Mouse (Mus musculus): Measurements from ENCODE around the gene Cybrd1. TPM values are rescaled to one million over a fixed set of nuclear protein-coding genes. Genes with fewer than 3 reads are reported as not detected.

The Cybrd1 gene
- polyA plus RNA-seq, 1 experiment from 2014 or later, result 7.8 TPM

- WGBS, result 77% methylated on average over 16 of the region's 16 CpGs
- Histone ChIP-seq H3K27ac (no peak overlapping the region), H3K4me2 (no peak overlapping the region), H3K4me1 (no peaks in the 10 kb centered on the region), H3K36me3 (no peaks in the 10 kb centered on the region), H3K4me3 (replicated peaks) (no peak overlapping the region), H3K9me3 (no peaks in the 10 kb centered on the region), H3K27me3 (replicated peaks) (no peaks in the 10 kb centered on the region), H3K9ac (no peak overlapping the region)
- no peak for ATAC-seq (ENCODE audit: insufficient read depth, low FRiP score, low read depth)
These were observed 42.0 kb downstream of the Cybrd1 start for GRCm38 (mm10) chr2:71159576-71160306.

GRCm38 (mm10) chr2:71160307-71160861 lies 42.7 kb downstream of the Cybrd1 start:
- Histone ChIP-seq H3K27me3 (replicated peaks) (no peaks in the 10 kb centered on the region), H3K36me3 (no peaks in the 10 kb centered on the region), H3K4me1 (no peaks in the 10 kb centered on the region), H3K9ac (no peak overlapping the region), H3K4me2 (no peak overlapping the region), H3K27ac (no peak overlapping the region), H3K4me3 (replicated peaks) (no peak overlapping the region), H3K9me3 (no peaks in the 10 kb centered on the region)
- no peak for ATAC-seq (ENCODE audit: insufficient read depth, low FRiP score, low read depth)
- WGBS, result 72% methylated on average over 11 of the region's 11 CpGs

GRCm38 (mm10) chr2:71161558-71161957 lies 43.8 kb downstream of the Cybrd1 start:
- no peak overlapping the region for H3K27ac ChIP-seq
- no peaks in the 10 kb centered on the region for H3K9me3 ChIP-seq
- H3K4me1 ChIP-seq, result no peaks in the 10 kb centered on the region
- no peak overlapping the region for H3K4me3 ChIP-seq (replicated peaks)
- no peaks in the 10 kb centered on the region for H3K27me3 ChIP-seq (replicated peaks)
- H3K4me2 ChIP-seq, result no peak overlapping the region
- no peak for ATAC-seq (ENCODE audit: insufficient read depth, low FRiP score, low read depth)
- 82% methylated on average over 7 of the region's 7 CpGs for WGBS
- H3K36me3 ChIP-seq, result no peaks in the 10 kb centered on the region
- H3K9ac ChIP-seq, result no peak overlapping the region

DNA sequence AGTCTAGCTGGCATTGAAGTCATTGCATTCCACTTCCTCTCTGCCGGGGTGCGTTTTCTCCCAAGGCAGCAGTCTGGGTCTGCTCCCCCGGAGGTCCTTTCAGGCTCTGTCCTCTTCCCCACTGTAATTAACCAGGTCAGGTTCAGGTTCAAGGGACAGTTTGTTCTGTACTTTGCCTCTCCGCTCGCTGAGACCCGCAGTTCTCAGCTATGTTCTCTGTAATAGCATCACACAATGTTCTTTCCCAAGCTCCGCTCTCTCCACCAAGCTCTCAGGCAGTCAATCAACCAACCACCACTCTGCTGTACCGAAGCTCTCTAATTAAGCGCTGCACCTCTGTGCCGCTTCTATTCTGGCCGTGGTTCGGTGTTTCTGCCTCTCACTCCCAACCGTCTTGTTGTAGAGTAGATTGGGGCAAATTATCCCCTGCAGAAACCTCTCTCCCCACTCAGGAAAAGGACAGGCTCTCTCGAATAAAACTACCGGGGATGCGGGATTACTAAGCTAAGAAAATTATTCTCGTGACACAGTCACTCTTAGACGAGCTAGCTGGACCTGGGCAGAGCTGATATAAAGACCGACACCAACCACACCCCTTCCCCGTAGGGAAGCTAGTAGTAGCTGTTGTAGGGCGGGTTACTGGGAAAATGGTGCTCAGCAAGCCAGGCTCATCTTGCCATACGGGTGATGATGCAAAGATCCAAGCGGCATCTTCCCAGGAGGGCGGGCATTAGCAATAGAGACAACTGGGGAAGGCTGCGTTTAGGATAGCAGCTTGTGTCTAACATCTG lies 45.3 kb downstream of the Cybrd1 start:
- no peak overlapping the region for H3K27ac ChIP-seq
- H3K4me2 ChIP-seq, result no peak overlapping the region
- H3K9me3 ChIP-seq, result no peaks in the 10 kb centered on the region
- 78% methylated on average over 25 of the region's 25 CpGs for WGBS
- H3K27me3 ChIP-seq (replicated peaks), result no peaks in the 10 kb centered on the region
- H3K36me3 ChIP-seq, result no peaks in the 10 kb centered on the region
- no peak overlapping the region for H3K4me3 ChIP-seq (replicated peaks)
- H3K4me1 ChIP-seq, result no peaks in the 10 kb centered on the region
- ATAC-seq (ENCODE audit: insufficient read depth, low FRiP score, low read depth), result no peak
- H3K9ac ChIP-seq, result no peak overlapping the region

- Histone ChIP-seq H3K27ac (no peak overlapping the region), H3K4me3 (replicated peaks) (no peak overlapping the region), H3K4me2 (no peak overlapping the region), H3K4me1 (no peaks in the 10 kb centered on the region), H3K9me3 (no peaks in the 10 kb centered on the region), H3K36me3 (no peaks in the 10 kb centered on the region), H3K9ac (no peak overlapping the region), H3K27me3 (replicated peaks) (no peaks in the 10 kb centered on the region)
- WGBS, result 80% methylated on average over 4 of the region's 4 CpGs
- no peak for ATAC-seq (ENCODE audit: insufficient read depth, low FRiP score, low read depth)
These were observed 49.5 kb downstream of the Cybrd1 start for GRCm38 (mm10) chr2:71167211-71167610.

DNA sequence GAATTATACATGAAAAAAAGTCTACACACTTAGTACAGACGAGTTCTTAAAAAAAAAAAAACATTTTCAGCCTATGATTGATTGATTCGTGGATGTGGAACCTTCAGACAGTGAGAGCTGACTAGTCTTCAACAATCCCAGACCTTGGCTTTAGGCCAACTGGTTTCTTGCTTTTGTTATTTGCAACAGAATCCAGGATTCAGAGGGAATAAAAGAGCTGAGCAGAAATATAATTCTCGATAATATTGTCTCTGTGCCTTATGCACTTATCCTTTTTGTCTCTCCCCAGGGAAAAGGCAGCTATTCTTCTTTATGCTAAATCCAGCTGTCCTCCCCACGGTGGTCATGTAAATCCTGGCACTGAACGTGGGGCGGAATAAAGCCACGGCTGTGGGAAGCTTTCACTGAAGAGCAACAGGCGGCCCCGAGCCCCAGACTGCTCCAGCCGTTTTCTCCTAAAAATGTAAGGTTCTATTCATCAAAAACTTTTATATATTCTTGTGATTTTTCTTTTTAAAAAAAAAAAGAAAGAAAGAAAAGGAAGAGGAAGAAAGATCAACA lies 50.8 kb downstream of the Cybrd1 start:
- H3K9ac ChIP-seq, result no peak overlapping the region
- 29% methylated on average over 10 of the region's 10 CpGs for WGBS
- H3K4me1 ChIP-seq, result no peaks in the 10 kb centered on the region
- ATAC-seq (ENCODE audit: insufficient read depth, low FRiP score, low read depth), result no peak
- H3K4me3 ChIP-seq (replicated peaks), result no peak overlapping the region
- peak overlapping the region; percentile 8; the same call in 1 of the 2 replicates for H3K4me2 ChIP-seq
- H3K27me3 ChIP-seq (replicated peaks), result no peaks in the 10 kb centered on the region
- no peaks in the 10 kb centered on the region for H3K9me3 ChIP-seq
- H3K27ac ChIP-seq, result peak overlapping the region; percentile 54
- H3K36me3 ChIP-seq, result no peaks in the 10 kb centered on the region

DNA sequence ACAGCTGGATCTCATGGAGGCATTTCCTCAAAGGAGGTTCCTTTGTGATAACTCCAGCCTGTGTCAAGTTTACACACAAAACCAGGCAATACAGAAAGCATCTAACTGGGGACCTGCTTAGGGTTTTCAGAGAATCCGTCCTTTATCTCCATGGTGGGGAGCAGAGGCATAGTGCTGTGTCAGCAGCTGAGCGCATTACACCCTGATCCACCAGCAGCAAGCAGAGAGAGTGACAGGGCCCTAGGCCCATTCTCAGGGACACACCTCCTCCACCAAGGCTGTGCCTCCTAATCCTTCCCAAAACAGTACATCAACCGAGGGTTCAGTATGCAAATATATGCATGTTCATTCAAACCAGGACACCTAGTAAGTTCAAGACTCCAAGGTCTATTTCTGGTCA lies 55.3 kb downstream of the Cybrd1 start:
- no peak for ATAC-seq (ENCODE audit: insufficient read depth, low FRiP score, low read depth)
- Histone ChIP-seq H3K4me1 (no peaks in the 10 kb centered on the region), H3K27me3 (replicated peaks) (no peaks in the 10 kb centered on the region), H3K4me2 (no peak overlapping the region), H3K4me3 (replicated peaks) (no peak overlapping the region), H3K27ac (no peak overlapping the region), H3K36me3 (no peaks in the 10 kb centered on the region), H3K9me3 (no peaks in the 10 kb centered on the region), H3K9ac (no peak overlapping the region)
- 80% methylated on average over 3 of the region's 3 CpGs for whole genome bisulfite sequencing

GRCm38 (mm10) chr2:71176329-71177249 lies 58.9 kb downstream of the Cybrd1 start:
- no peaks in the 10 kb centered on the region for H3K27me3 ChIP-seq (replicated peaks)
- no peak overlapping the region for H3K4me3 ChIP-seq (replicated peaks)
- no peak overlapping the region for H3K4me2 ChIP-seq
- no peak for ATAC-seq (ENCODE audit: insufficient read depth, low FRiP score, low read depth)
- no peaks in the 10 kb centered on the region for H3K4me1 ChIP-seq
- 43% methylated on average over 9 of the region's 9 CpGs for WGBS
- no peaks in the 10 kb centered on the region for H3K9me3 ChIP-seq
- H3K36me3 ChIP-seq, result no peaks in the 10 kb centered on the region
- H3K9ac ChIP-seq, result no peak overlapping the region
- no peak overlapping the region for H3K27ac ChIP-seq

DNA sequence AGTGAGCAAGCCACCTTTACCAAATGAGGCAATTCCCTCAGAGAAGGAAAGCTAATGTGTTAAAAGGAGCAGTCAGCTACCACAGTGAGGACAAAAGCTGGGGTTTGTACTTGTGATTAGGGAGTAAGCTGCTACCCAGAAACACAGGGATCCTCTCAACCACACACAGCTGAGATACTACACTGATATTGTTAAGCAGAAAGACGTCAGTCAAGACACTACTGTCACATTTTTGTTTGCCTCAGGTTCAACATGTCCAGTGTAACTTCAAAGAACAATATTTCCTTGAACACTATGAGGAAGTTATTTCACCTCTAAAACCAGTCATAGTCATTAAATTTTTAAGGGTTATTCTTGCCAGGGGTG lies 59.5 kb downstream of the Cybrd1 start:
- H3K27ac ChIP-seq, result no peak overlapping the region
- no peak overlapping the region for H3K4me2 ChIP-seq
- H3K9me3 ChIP-seq, result no peaks in the 10 kb centered on the region
- H3K4me3 ChIP-seq (replicated peaks), result no peak overlapping the region
- 68% methylated on average over 1 of the region's 1 CpGs for WGBS
- ATAC-seq (ENCODE audit: insufficient read depth, low FRiP score, low read depth), result no peak
- H3K9ac ChIP-seq, result no peak overlapping the region
- H3K4me1 ChIP-seq, result no peaks in the 10 kb centered on the region
- H3K36me3 ChIP-seq, result no peaks in the 10 kb centered on the region
- no peaks in the 10 kb centered on the region for H3K27me3 ChIP-seq (replicated peaks)

DNA sequence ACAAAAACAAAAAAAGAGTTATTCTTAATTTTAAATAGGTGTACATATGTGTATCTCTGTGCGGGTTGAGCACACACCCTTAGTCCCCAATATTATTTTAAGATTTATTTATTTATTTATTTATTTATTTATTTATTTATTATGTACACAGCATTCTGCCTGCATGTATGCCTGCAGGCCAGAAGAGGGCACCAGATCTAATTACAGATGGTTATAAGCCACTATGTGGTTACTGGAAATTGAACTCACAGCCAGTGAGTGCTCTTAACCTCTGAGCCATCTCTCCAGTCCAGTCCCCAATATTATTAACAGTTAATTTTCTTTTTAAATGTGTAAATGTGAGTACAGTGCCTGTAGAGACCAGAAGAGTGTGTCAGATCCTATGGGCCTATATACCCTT lies 60.0 kb downstream of the Cybrd1 start:
- Histone ChIP-seq H3K9me3 (no peaks in the 10 kb centered on the region), H3K27me3 (replicated peaks) (no peaks in the 10 kb centered on the region), H3K4me3 (replicated peaks) (no peak overlapping the region), H3K4me2 (no peak overlapping the region), H3K27ac (no peak overlapping the region), H3K36me3 (no peaks in the 10 kb centered on the region), H3K9ac (no peak overlapping the region), H3K4me1 (no peaks in the 10 kb centered on the region)
- 95% methylated on average over 1 of the region's 1 CpGs for WGBS
- no peak for ATAC-seq (ENCODE audit: insufficient read depth, low FRiP score, low read depth)

- WGBS, result 79% methylated on average over 10 of the region's 10 CpGs
- Histone ChIP-seq H3K9me3 (no peaks in the 10 kb centered on the region), H3K36me3 (no peaks in the 10 kb centered on the region), H3K9ac (no peak overlapping the region), H3K4me3 (replicated peaks) (no peak overlapping the region), H3K4me2 (no peak overlapping the region), H3K27ac (no peak overlapping the region), H3K27me3 (replicated peaks) (no peaks in the 10 kb centered on the region), H3K4me1 (no peaks in the 10 kb centered on the region)
- ATAC-seq (ENCODE audit: insufficient read depth, low FRiP score, low read depth), result no peak
These were observed 62.0 kb downstream of the Cybrd1 start for GRCm38 (mm10) chr2:71179716-71180115.
